Mouse (Mus musculus): ENCODE data around the gene Usp6nl. TPM values are rescaled to one million over a fixed set of nuclear protein-coding genes. Genes with fewer than 3 reads are reported as not detected.

Usp6nl gene
- total and polyA plus RNA-seq, 3 experiments: 2.0 to 6.6 (median 6.5) TPM

GRCm38 (mm10) chr2:6395851-6396625 lies 73.6 kb downstream of the Usp6nl start:
- intact Hi-C loops (cut with DNase I): no loop called here
- H3K4me3 ChIP-seq: no peak overlapping the region

DNA sequence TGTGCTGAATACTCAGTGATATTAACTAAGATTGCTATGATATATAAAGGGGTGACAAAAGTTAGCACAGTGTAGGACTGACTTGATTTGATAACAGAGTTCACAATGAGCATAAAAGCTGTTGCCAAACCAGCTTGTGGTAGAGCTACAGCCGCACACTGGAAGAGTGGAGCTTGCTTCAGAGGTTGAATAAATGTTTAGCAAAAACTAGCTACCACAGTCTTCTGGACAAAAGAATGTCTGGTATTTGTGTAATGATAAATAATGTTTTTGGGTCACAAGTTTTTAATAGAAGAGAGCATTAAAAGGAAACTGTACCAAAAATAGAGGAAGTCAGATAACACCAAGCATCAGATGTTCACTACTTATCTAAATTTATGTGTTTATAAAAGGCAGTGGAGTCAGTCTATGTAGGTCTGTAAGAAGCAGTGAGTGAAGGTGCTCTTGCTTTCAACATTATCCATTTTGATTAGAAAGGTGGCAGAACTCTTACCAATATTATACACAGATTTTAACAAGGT lies 74.2 kb downstream of the Usp6nl start:
- H3K27ac ChIP-seq: no peak overlapping the region
- intact Hi-C loops (cut with DNase I): no loop called here

More at GRCm38 (mm10) chr2:6395851-6396625, 73.6 kb downstream of the Usp6nl start:
- peaks cover 5% of the 10 kb centered on the region for H3K4me1 ChIP-seq (ENCODE audit: control insufficient read depth, insufficient read depth, low read length)
- no peak for TF ChIP-seq POLR2A (IDR thresholded peaks at IDR 0.05; ENCODE audit: insufficient read depth, low read depth, low read length)
- TF ChIP-seq EP300 (IDR thresholded peaks at IDR 0.05; ENCODE audit: insufficient read depth, low read depth, low read length): no peak
- TF ChIP-seq CTCF (IDR thresholded peaks at IDR 0.05): no peak
- H3K27me3 ChIP-seq (ENCODE audit: control insufficient read depth, insufficient read depth, low read length): no peaks in the 10 kb centered on the region
- no peak overlapping the region for H3K27ac ChIP-seq
- H3K36me3 ChIP-seq (ENCODE audit: control insufficient read depth, insufficient read depth, low read length): peaks cover 5% of the 10 kb centered on the region
- no peak overlapping the region; the same call in 1 of the 2 replicates for H3K9ac ChIP-seq (ENCODE audit: low read depth, low read length)
- WGBS: 60% methylated on average over 7 of the region's 7 CpGs
- DNase-seq: no peak
- H3K79me2 ChIP-seq (replicated peaks; ENCODE audit: control insufficient read depth, insufficient read depth, low read length): no peaks in the 10 kb centered on the region

GRCm38 (mm10) chr2:6397166-6397565 lies 74.7 kb downstream of the Usp6nl start:
- H3K27ac ChIP-seq: no peak overlapping the region
- no peak for TF ChIP-seq EP300 (IDR thresholded peaks at IDR 0.05; ENCODE audit: insufficient read depth, low read depth, low read length)
- TF ChIP-seq CTCF (IDR thresholded peaks at IDR 0.05): no peak
- TF ChIP-seq POLR2A (IDR thresholded peaks at IDR 0.05; ENCODE audit: insufficient read depth, low read depth, low read length): no peak
- peaks cover 5% of the 10 kb centered on the region for H3K4me1 ChIP-seq (ENCODE audit: control insufficient read depth, insufficient read depth, low read length)
- no peak for DNase-seq
- intact Hi-C loops (cut with DNase I): no loop called here
- no peak overlapping the region for H3K4me3 ChIP-seq
- peaks cover 5% of the 10 kb centered on the region for H3K36me3 ChIP-seq (ENCODE audit: control insufficient read depth, insufficient read depth, low read length)
- H3K27me3 ChIP-seq (ENCODE audit: control insufficient read depth, insufficient read depth, low read length): no peaks in the 10 kb centered on the region
- 73% methylated on average over 3 of the region's 3 CpGs for WGBS
- no peaks in the 10 kb centered on the region for H3K79me2 ChIP-seq (replicated peaks; ENCODE audit: control insufficient read depth, insufficient read depth, low read length)
- no peak overlapping the region for H3K9ac ChIP-seq (ENCODE audit: low read depth, low read length)

More for the DNA sequence above, 74.2 kb downstream of the Usp6nl start:
- Histone ChIP-seq H3K79me2 (replicated peaks; ENCODE audit: control insufficient read depth, insufficient read depth, low read length) (no peaks in the 10 kb centered on the region), H3K36me3 (ENCODE audit: control insufficient read depth, insufficient read depth, low read length) (peaks cover 5% of the 10 kb centered on the region), H3K27me3 (ENCODE audit: control insufficient read depth, insufficient read depth, low read length) (no peaks in the 10 kb centered on the region), H3K4me1 (ENCODE audit: control insufficient read depth, insufficient read depth, low read length) (peaks cover 5% of the 10 kb centered on the region), H3K9ac (ENCODE audit: low read depth, low read length) (no peak overlapping the region), H3K4me3 (no peak overlapping the region)
- DNase-seq: no peak
- TF ChIP-seq POLR2A (IDR thresholded peaks at IDR 0.05; ENCODE audit: insufficient read depth, low read depth, low read length) (no peak), CTCF (IDR thresholded peaks at IDR 0.05) (no peak), EP300 (IDR thresholded peaks at IDR 0.05; ENCODE audit: insufficient read depth, low read depth, low read length) (no peak)
- 66% methylated on average over 1 of the region's 1 CpGs for WGBS

DNA sequence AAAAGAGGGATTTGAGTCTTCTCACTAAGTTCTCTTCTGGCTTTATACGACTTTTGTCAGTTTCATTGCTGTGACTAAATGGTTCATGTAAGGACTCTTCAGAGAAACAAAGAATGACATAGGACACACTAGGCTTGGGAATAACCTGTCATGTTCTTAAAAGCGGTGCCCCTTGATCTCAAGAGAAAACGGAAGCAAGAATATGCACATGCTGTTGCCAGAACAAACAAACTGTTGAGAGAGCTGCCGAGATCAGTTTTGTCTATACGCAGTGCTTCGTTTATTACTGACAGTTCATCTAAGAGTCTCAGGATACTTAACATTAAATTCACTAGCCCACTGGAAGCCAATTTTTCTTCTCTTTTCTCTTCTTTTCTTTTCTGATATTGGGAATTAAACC lies 76.4 kb downstream of the Usp6nl start:
- WGBS: 57% methylated on average over 6 of the region's 6 CpGs
- peaks cover 5% of the 10 kb centered on the region for H3K36me3 ChIP-seq (ENCODE audit: control insufficient read depth, insufficient read depth, low read length)

DNA sequence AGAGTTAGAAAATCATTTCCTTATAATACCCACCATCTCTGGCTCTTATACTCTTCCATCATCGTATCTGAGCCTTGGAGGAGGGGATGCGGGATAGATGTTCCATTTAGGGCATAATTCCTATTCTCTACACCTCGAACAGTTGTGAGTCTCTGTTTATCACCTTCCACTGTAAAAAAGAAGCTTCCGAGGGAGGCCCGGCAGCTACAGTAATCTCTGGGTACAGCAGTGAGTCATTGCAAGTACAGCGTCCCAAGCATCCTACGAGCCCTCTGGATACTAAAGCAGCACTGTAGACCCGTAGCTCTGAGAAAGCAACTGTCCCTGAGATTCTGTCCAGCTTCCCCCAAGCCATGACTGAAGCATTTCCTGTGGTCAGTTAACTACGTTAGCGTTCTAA lies 78.6 kb downstream of the Usp6nl start:
- 78% methylated on average over 10 of the region's 10 CpGs for WGBS
- Histone ChIP-seq H3K4me3 (no peak overlapping the region), H3K36me3 (ENCODE audit: control insufficient read depth, insufficient read depth, low read length) (peaks cover 3% of the 10 kb centered on the region; the same call in 1 of the 2 replicates), H3K27me3 (ENCODE audit: control insufficient read depth, insufficient read depth, low read length) (no peaks in the 10 kb centered on the region), H3K27ac (no peak overlapping the region), H3K79me2 (replicated peaks; ENCODE audit: control insufficient read depth, insufficient read depth, low read length) (no peaks in the 10 kb centered on the region), H3K9ac (ENCODE audit: low read depth, low read length) (no peak overlapping the region), H3K4me1 (ENCODE audit: control insufficient read depth, insufficient read depth, low read length) (peaks cover 5% of the 10 kb centered on the region)
- TF ChIP-seq CTCF (IDR thresholded peaks at IDR 0.05) (no peak), POLR2A (IDR thresholded peaks at IDR 0.05; ENCODE audit: insufficient read depth, low read depth, low read length) (no peak), EP300 (IDR thresholded peaks at IDR 0.05; ENCODE audit: insufficient read depth, low read depth, low read length) (no peak)
- intact Hi-C loops (cut with DNase I): loop anchor here (5.0 to 10.0 kb wide), 3 partner anchors 79 to 506 kb away; partner anchors contain the start of genes Sec61a2 and Usp6nl
- DNase-seq: no peak

More for the DNA sequence above, 76.4 kb downstream of the Usp6nl start:
- H3K27me3 ChIP-seq (ENCODE audit: control insufficient read depth, insufficient read depth, low read length): no peaks in the 10 kb centered on the region
- TF ChIP-seq EP300 (IDR thresholded peaks at IDR 0.05; ENCODE audit: insufficient read depth, low read depth, low read length) (no peak), POLR2A (IDR thresholded peaks at IDR 0.05; ENCODE audit: insufficient read depth, low read depth, low read length) (no peak), CTCF (IDR thresholded peaks at IDR 0.05) (no peak)
- intact Hi-C loops (cut with DNase I): no loop called here
- DNase-seq: no peak
- no peak overlapping the region for H3K9ac ChIP-seq (ENCODE audit: low read depth, low read length)
- H3K4me1 ChIP-seq (ENCODE audit: control insufficient read depth, insufficient read depth, low read length): peaks cover 5% of the 10 kb centered on the region
- no peak overlapping the region for H3K27ac ChIP-seq
- no peak overlapping the region for H3K4me3 ChIP-seq
- H3K79me2 ChIP-seq (replicated peaks; ENCODE audit: control insufficient read depth, insufficient read depth, low read length): no peaks in the 10 kb centered on the region

DNA sequence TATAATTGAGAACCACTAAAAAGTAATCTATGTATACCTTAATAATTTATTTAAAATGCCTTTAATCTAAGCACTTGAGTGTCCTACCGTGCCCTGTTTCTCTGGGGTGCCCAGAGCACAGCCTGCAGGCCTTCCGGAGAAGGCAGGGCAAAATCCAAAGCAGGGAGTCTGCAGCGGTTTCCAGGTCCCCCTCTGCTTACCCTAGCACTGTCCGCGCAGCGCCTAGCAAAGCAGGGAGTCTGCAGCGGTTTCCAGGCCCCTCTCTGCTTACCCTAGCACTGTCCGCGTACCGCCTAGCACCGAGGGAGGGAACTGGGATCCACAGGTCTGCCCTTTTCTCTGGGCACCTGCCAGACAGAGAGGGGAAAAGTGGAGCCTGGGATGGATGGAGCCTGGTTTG lies 80.9 kb downstream of the Usp6nl start:
- H3K27ac ChIP-seq: no peak overlapping the region
- H3K4me1 ChIP-seq (ENCODE audit: control insufficient read depth, insufficient read depth, low read length): peaks cover 2% of the 10 kb centered on the region
- no peaks in the 10 kb centered on the region for H3K79me2 ChIP-seq (replicated peaks; ENCODE audit: control insufficient read depth, insufficient read depth, low read length)
- H3K36me3 ChIP-seq (ENCODE audit: control insufficient read depth, insufficient read depth, low read length): no peaks in the 10 kb centered on the region
- no peak overlapping the region for H3K9ac ChIP-seq (ENCODE audit: low read depth, low read length)
- H3K4me3 ChIP-seq: no peak overlapping the region
- H3K27me3 ChIP-seq (ENCODE audit: control insufficient read depth, insufficient read depth, low read length): no peaks in the 10 kb centered on the region
- DNase-seq: no peak
- 72% methylated on average over 11 of the region's 11 CpGs for WGBS
- intact Hi-C loops (cut with DNase I): loop anchor here (5.0 to 10.0 kb wide), 3 partner anchors 81 to 509 kb away; partner anchors contain the start of genes Sec61a2 and Usp6nl
- TF ChIP-seq CTCF (IDR thresholded peaks at IDR 0.05) (no peak), EP300 (IDR thresholded peaks at IDR 0.05; ENCODE audit: insufficient read depth, low read depth, low read length) (no peak), POLR2A (IDR thresholded peaks at IDR 0.05; ENCODE audit: insufficient read depth, low read depth, low read length) (no peak)

Data from heart, adult 2 months (tissue).